Mouse (Mus musculus) adrenal gland, postnatal 4 days (tissue): ENCODE measurements at regions not wholly inside any gene's neighbourhood (a gene's known extent, or its start where the extent isn't known, plus 50 kb on each side); places are given as distances from the start of the nearest gene placed in this dataset.

Experiments
- DNase-seq, 2 experiments: peaks; one replicate each; pipeline ENCODE4 v3.0.0; 2021 to 2022; ENCODE audit warnings: low spot score in 2 of 2, mixed read lengths in 2 of 2

- DNase-seq, result no peak
These were observed 273.2 kb downstream of the Gm11146 start for GRCm38 (mm10) chr16:77328628-77329159.

- no peak for DNase-seq
These were observed 273.8 kb downstream of the Gm11146 start for GRCm38 (mm10) chr16:77328049-77328448.

GRCm38 (mm10) chr16:77322338-77322737, 279.6 kb downstream of the Gm11146 start:
- DNase-seq, result no peak

GRCm38 (mm10) chr16:77318150-77318549, 283.7 kb downstream of the Gm11146 start:
- DNase-seq, result no peak

GRCm38 (mm10) chr16:77315354-77315753, 286.5 kb downstream of the Gm11146 start:
- DNase-seq, result no peak

- no peak for DNase-seq
These were observed 288.7 kb downstream of the Gm11146 start for GRCm38 (mm10) chr16:77313195-77313594.

- no peak for DNase-seq
These were observed 288.0 kb downstream of the Usp25 start for GRCm38 (mm10) chr16:77301270-77302171.

- no peak for DNase-seq
These were observed 287.2 kb downstream of the Usp25 start for GRCm38 (mm10) chr16:77300572-77301213.

- DNase-seq, result no peak
These were observed 282.3 kb downstream of the Usp25 start for GRCm38 (mm10) chr16:77295574-77296355.

GRCm38 (mm10) chr16:77292317-77292771, 278.8 kb downstream of the Usp25 start:
- no peak for DNase-seq

- DNase-seq, result no peak
These were observed 278.3 kb downstream of the Usp25 start for GRCm38 (mm10) chr16:77291723-77292316.

GRCm38 (mm10) chr16:77284205-77284604, 270.7 kb downstream of the Usp25 start:
- no peak for DNase-seq

GRCm38 (mm10) chr16:77279916-77280315, 266.4 kb downstream of the Usp25 start:
- no peak for DNase-seq

- DNase-seq, result no peak
These were observed 266.0 kb downstream of the Usp25 start for GRCm38 (mm10) chr16:77279495-77279894.

GRCm38 (mm10) chr16:77273306-77273705, 259.8 kb downstream of the Usp25 start:
- DNase-seq, result no peak

GRCm38 (mm10) chr16:77268926-77269325, 255.4 kb downstream of the Usp25 start:
- DNase-seq, result no peak

- no peak for DNase-seq
These were observed 254.2 kb downstream of the Usp25 start for GRCm38 (mm10) chr16:77267679-77268078.

- no peak for DNase-seq
These were observed 238.8 kb downstream of the Usp25 start for GRCm38 (mm10) chr16:77252349-77252748.

- DNase-seq, result no peak
These were observed 237.9 kb downstream of the Usp25 start for GRCm38 (mm10) chr16:77251422-77251821.

GRCm38 (mm10) chr16:77240876-77241275, 227.4 kb downstream of the Usp25 start:
- DNase-seq, result no peak
